Mouse (Mus musculus) adrenal gland, postnatal 14 days (tissue): ENCODE measurements around the gene Ecm1. TPM values are rescaled to one million over a fixed set of nuclear protein-coding genes. Genes with fewer than 3 reads are reported as not detected.

Experiments used
- DNase-seq: peaks from one replicate; pipeline ENCODE4 v3.0.0; 2021; ENCODE audit warnings: mixed read lengths
- long read RNA-seq, 2 experiments: library from polyadenylated mRNA; stranded (forward); transcript quantifications; one replicate each; pipeline ENCODE4 v2.0.0; 2021
- total RNA-seq: library from RNA; stranded (reverse); gene quantifications from 2 replicates; pipeline ENCODE4 v1.2.3, GENCODE M21; 2021

Ecm1 gene
- 188 and 208 TPM in 2 replicates for total RNA-seq
- long read RNA-seq, experiment 1, transcript Ecm1-201 (11 exons, 1,894 nt) = minor isoform, 47 of 304 reads
- long read RNA-seq, experiment 1, transcript Ecm1-202 (11 exons, 1,900 nt) = major isoform, 137 of 304 reads
- long read RNA-seq, experiment 1, partial matches to known transcripts = 24 of 304 reads
- long read RNA-seq, experiment 1, other reads (novel, unspliced or antisense) = 96 of 304 reads
- long read RNA-seq, experiment 2, transcript Ecm1-201 (11 exons, 1,894 nt) = minor isoform, 32 of 188 reads
- long read RNA-seq, experiment 2, transcript Ecm1-202 (11 exons, 1,900 nt) = major isoform, 70 of 188 reads
- long read RNA-seq, experiment 2, partial matches to known transcripts = 22 of 188 reads
- long read RNA-seq, experiment 2, other reads (novel, unspliced or antisense) = 63 of 188 reads

DNA sequence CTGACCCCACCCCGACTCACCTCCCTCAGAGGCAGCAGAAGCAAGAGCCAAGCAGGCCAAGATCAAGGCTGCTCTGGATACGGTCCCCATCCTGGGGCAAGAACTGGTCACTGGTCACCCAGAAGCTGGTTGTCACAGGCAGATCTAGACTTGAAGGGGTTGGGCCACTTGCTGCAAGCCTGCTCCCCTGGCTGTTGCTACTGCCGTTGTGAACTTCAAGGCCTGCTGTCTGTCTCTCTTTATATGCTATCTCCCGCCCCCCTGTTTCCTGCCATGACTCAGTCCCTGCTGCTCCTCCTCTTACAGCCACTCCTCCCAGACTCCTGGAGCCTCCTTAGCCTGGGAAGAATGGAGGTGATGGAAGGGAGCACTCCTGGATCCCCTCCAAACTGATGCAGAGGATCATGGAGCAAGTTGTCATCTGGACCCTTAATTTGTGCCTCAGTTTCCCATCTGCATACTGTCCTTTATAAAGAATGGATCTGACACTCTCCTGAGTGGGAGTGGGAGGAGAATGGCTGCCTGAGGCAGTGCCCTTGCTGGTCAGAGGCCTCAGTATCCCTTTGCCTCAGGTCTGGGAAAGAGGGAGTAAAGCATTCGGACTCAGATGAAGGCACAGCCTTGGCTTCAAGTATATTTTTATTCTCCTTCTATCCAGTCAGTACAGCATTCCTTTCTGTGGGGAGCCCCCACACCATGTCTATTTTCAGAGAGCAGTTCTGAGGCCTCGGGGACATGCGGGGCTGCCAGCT lies at the start of gene Ecm1:
Gene Ecm1 (minus strand): TSS at position 217 of the 752 bp plus-strand sequence.
- DNase-seq = peak; percentile 87

DNA sequence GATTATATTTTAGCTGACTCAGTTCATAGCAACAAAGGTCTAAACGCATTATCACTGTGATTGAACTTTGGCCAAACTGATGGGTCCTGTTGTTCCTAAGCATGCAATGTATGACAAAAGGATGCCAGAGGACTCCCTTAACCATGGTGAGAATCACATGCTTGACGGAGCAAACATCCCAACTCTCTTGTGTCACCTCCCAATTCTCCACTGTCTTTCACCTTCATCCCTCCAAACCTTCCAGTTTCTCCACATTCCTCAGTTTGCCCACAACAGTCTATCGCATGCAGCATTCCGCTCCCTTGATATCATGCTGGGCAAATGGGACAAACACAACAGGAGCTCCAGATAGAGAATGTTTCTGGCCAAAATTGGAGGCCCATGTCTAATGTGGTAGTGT lies 46.1 kb upstream of the Ecm1 start:
- no peak for DNase-seq

- DNase-seq = peak; percentile 44
Measured at GRCm38 (mm10) chr3:95771985-95772384, 32.6 kb upstream of the Ecm1 start.

DNA sequence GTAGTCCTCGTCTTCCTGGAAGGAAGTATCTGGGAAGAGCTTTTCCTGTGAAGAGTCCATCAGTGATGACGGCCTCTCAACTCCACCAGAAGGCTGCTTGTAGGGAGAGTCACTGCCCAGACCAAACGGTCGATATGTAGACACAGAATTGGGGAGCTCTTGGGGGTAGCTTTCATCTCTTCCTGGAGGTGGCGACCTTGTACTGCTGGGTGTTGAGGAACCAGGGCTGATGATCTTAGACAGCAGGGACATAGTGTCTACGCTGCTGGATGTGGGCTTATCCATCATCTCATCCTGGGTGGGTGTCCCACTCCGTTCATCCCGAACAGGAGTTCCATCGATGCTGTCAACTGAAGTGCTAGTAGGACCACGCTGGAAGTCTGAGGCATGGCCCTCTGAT lies 26.2 kb upstream of the Ecm1 start:
- DNase-seq = no peak

DNA sequence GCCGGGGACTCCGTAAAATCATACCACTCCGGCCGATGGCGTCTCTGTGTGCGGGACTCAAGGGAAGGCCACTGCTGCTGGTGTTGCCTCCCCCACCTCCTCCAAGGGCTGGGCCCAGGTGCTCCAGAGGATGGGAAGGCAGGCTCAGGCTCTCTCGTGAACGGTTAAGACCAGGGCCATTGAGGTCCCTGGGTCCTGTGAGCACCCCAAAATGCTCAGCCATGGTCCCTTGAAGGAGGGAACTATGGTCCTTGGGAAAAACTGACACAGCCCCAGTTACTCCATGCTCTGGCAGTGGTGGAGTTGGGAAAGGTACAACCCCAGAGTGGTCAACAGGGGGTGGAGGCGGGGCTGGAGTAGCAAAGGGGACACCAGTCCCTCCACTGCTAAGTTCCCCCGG lies 24.4 kb upstream of the Ecm1 start:
- no peak for DNase-seq

DNA sequence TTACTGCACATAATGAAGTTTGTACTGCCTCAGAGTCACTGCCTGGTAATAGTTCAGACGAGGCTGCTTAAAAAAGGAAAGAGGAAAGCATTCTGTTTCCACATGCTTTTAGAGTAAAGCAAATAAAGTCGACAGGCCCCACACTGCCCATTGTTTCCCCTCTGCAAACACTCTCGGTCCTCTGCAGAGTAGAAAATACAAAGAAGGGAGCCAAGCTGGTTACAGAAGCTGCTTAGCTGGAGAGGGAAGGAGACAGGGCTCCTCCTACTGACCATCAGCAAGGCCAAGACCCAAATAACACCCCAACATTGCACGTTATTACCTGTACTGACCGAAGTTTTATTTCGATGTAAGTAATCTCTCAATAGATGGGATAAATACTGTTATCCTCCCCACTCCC lies 23.6 kb upstream of the Ecm1 start:
- no peak for DNase-seq

DNA sequence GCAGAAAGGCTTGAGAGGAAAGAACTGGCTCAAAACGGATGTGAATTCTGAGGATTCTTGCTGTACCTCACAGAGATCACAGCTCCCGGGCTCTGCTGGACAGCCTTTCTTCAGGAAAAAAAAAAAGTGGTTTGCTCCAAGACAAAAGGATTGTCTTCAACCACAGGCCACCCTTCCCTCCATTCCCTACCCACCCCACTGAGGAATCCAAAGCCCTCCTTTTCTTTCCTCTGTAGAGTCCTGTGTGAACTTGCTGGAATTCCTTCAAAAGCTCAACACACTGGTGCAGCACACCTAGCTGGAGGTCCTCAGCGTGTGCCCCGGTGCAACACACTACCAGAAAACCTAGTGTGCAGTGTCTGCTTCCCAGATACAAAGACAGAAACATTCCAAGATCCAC lies 22.4 kb upstream of the Ecm1 start:
- no peak for DNase-seq

DNA sequence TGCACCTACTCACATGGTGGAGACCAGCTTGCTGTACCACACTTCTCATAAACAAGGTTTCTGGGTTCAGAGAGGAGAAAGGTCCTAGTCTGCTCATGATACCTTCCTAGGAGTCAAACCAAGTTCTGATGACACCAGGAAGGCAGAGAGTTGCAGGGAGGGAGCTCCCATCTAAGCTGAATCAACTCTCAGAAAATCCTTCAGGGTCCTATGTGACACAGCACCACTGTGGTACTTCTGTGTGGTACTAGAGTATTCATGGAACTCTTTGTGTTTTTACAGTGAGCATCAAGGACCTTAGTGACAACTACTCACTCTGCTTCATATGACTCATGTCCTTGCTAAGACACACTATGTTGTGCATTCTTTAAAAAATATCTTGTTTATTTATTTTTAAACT lies 21.3 kb upstream of the Ecm1 start:
- DNase-seq = no peak

DNA sequence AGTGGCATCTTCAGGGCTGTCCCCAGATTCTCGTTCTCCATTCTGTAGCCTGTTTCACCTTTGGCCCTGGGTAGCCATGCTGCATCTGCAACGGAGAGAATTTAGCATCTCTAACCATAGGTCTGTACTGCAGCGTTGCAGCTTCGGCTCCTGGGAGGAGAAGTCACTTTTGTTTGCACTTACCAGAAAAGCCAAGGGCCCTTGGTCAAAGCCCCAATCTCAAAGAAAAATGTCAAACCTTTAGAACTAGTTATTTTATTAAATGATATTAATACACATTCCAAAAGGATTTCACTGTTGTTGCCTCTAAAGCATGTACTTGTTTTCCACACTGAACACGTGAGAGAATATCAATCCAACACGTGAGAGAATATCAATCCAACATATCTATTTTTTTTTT lies 20.7 kb upstream of the Ecm1 start, which contains the start of gene Tars2:
Gene Tars2 (minus strand): TSS at position 101 of the 400 bp plus-strand sequence.
- DNase-seq = no peak

DNA sequence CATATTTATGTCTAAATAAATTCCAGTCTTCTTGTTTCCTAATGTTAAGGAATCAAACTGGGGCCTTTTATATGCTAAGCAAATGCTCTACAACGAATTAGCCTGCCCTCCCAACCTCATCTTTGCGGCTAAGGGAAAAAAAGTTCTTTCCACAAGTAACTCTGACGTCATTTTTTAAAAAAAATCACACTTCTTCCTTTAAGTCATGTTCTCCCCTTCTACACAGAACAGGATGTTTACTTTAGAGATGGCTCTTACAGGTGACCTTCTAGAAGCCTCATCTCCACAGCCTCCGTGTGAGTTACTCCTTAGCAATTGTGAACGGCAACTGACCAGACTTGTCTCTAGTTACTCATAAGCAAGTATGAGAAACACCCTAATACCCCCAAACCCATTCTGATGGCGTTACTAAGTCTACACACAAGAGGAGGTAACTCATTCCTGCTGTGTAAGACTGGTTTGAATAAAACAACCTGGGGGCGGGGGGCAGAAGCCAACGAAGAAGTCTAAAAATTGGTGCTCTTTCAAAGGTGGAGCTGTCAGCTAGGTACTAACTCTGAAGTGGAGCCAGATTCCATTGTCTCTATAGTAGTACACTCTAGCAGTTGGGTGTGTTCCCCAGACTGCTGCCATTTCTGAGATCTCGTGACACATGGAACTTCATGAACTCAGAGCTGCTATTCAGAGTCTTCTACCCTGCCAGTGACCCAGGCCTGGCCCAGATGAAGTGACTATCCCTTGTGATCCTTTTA lies 19.3 kb upstream of the Ecm1 start:
- DNase-seq = no peak

DNA sequence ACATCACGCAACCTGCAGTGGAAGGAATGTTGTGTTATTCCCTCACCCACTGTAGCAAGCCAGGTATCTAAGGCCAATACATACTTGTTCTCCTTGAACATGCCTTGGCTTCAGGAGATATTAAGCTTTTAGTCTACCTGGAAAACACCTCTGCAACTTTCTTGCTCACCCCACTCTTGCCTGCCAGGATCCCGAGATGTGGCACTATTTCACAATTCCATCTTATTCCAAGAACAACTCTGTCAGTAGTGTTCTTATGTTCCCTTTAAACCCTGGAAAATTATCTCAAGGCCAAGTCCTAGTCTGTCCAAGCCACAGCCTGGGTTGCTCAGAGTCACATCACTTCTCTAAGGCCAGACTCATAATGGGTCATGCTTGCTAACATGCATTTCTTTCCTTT lies 17.4 kb upstream of the Ecm1 start:
- DNase-seq = no peak

DNA sequence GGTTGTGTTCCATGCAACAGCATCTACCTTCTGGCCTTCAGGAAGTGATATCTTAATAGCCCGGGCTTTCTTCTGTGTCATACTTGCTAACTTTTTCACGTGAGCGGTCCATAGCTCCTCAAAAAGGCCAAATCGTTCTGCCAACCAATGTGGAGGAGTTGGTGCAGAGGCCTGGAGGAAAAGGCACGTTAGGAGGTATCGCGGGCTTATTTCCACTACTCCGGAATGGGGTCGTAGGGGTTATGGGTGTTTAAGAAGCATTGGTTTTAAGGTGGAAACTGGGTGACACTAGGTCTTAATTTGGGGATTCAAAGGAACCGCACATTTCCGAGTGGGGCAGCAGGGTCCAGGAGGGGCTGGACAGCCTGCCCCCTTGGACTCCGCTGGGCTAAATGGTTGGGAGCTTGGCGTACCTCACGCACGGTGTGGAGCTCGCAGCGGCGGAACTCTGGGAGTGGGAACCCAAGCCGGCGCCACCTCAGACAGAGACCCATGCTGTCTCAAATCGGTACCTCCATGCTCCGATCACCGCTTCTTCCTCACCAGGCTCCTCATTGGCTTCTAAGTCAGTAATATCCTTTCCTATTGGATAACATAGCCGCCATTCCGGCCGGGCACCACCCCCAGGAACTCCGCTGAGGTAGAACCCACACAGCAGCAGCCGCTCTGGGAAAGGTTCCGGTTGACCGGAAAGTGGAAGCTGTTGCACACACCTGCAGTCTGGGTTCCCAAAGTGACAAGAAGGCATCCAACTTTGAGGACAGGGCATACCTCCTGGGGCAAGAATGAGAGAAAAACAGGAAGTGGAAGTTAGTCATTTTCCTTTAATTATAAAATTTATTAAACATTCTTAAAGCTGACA lies 15.2 kb upstream of the Ecm1 start:
- DNase-seq = peak; percentile 95

- no peak for DNase-seq
Measured at GRCm38 (mm10) chr3:95752935-95753334, 13.6 kb upstream of the Ecm1 start.

DNA sequence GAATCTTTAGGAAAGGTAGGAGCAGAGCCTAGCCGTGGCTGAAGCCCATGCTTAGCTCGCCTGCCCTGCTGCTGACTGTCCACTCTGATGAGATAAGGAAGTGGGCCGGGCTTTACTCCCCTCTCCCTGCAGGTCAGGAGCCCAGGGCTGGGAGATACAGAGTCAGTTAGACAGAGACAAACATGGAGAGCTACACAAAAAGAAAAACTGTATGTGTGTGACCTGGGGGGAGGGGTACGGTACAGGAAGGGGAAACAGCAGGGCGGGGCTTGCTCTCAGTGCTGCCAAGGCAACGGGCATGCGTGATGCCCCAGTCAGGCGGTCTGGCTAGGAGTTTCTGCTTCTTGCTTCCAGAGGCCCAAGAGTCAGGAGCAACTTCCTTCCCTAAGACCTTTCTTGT lies 1.0 kb upstream of the Ecm1 start:
- DNase-seq = peak; percentile 74

DNA sequence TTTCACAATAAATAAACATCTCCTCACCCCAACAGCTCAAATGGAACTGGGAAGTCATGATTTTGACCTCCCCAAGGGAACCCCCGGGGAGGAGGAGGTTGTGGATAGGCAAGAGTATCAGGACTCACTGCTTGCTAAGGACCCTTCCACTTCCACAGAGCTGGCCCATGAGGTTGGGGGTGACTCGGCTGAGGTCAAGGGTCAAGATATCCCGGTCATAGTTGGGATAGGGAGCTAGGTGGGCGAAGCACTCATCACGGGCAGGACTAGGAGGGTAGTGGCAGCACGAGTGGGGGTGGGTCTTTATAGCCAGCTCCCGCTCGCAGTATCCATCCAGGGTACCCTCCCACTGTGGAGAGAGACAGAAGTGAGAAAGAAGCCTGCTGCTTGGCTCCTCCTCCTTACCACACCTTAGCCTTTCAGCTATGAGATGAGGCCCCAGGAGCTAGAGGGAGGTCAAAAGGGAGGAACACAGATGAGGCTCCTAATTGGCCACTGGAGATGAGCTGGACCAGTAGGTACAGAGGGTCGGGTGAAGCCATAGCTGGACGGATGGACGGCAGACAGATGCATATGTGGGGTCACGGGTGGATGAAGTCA lies 4.2 kb downstream of the Ecm1 start:
- no peak for DNase-seq

- peak; percentile 53 for DNase-seq
Measured at GRCm38 (mm10) chr3:95734092-95734702, 5.2 kb downstream of the Ecm1 start.

DNA sequence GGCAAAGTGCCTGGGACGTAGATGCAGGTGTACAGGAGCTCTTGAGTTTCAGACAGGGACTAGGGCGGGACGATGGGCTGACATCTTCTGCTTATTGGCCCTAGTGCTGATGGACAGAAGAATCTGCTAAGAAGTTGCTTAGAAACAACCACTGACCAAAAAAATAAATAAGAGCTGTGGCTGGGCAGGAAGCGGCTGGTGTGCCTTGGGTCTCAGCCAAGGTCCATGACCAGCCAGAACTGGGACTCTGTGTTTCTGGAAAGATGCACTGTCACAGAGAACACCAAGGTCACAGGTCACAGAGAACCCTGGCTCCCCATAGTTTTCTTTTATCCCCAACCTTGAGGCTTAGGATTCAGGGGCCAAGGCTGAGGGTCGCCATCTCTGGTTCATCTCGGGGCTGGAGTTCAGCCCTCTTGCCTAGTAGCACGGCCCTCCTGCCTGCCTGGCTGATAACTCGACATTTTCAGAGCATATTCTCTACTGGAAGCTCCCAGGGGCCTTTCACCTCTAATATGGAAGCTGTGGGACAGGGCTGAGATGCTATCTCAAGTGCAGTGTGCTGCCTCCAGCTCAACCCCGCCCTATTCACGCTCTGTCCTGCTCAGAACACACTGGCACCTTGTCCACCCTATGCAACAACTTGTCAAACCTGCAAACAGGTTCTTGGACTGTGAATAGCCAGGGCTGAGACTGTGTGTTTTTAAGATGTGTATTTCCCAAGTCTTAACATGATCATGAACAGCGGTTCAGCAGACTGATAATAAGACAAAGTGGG lies 6.4 kb downstream of the Ecm1 start:
- peak; percentile 81 for DNase-seq

DNA sequence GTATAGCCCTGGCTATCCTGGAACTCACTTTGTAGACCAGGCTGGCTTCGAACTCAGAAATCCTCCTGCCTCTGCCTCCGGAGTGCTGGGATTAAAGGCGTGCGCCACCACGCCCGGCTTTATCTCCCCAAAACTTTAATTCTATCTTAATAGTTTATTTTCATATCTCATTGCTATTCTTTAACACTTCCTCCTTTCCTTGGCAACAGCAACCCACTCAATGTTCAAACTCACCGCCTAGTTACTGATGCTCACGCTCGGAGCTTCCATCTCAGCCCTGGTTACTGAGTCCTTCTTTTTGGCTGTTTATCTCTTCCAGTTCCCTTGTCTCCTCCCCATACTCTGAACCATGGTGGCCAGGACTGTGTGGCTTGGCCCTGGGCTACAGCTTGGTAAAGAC lies 7.1 kb downstream of the Ecm1 start:
- DNase-seq = no peak

DNA sequence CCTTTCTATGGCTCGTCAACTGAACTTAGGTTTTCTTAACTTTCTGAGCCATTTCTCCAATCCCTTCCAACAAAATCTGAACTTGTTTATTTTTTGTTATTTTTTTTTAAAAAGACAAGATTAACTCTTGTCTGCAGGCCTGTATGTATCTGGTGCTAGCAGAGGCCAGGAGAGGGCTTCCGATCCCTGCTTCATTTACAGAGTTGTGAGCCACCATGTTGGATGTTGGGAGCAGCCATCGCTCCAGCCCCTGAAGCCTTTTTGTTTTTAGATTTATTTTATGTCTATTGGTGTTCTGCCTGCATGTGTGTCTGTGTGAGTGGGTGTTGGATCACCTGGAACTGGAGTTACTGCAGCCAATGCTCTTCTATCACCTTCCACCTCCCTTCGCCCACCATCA lies 7.6 kb downstream of the Ecm1 start:
- no peak for DNase-seq

- DNase-seq = peak; percentile 62
Measured at GRCm38 (mm10) chr3:95730431-95730830, 8.9 kb downstream of the Ecm1 start.
